Mouse (Mus musculus) forebrain, embryonic 11.5 days (tissue): Measurements from ENCODE around the gene Htr3b. TPM values are rescaled to one million over a fixed set of nuclear protein-coding genes. Genes with fewer than 3 reads are reported as not detected.

ENCODE experiments used
- ATAC-seq: fragments of 200-750 bp; cut with Nextera tagmentation; replicated peaks from 2 replicates; pipeline ENCODE4 v1.8.0; 2017; ENCODE audit warnings: moderate TSS enrichment; ENCODE audit not compliant: low FRiP score
- DNase-seq: peaks from one replicate; pipeline ENCODE4 v3.0.0-alpha.2; 2017; ENCODE audit warnings: low spot score
- H3K27ac ChIP-seq: fragments of 300-500 bp; sonication (generic); 2 replicates; pipeline ENCODE4 v1.5.1; 2014; ENCODE audit warnings: low read depth, low read length
- H3K27me3 ChIP-seq: fragments of 300-500 bp; sonication (generic); 2 replicates; pipeline ENCODE4 v1.6.1; 2014; ENCODE audit warnings: mild to moderate bottlenecking, low read length, mixed read lengths; ENCODE audit not compliant: control insufficient read depth, insufficient read depth
- H3K36me3 ChIP-seq: fragments of 300-500 bp; sonication (generic); 2 replicates; pipeline ENCODE4 v1.6.1; 2014; ENCODE audit warnings: mild to moderate bottlenecking, low read length, moderate library complexity, mixed read lengths; ENCODE audit not compliant: control insufficient read depth, insufficient read depth
- H3K4me1 ChIP-seq: fragments of 300-500 bp; sonication (generic); replicated peaks from 2 replicates; pipeline ENCODE4 v1.6.1; 2014; ENCODE audit warnings: low read length, mixed read lengths; ENCODE audit not compliant: control insufficient read depth, insufficient read depth
- H3K4me2 ChIP-seq: fragments of 300-500 bp; sonication (generic); 2 replicates; pipeline ENCODE4 v1.6.1; 2014; ENCODE audit warnings: low read depth, mild to moderate bottlenecking, low read length, moderate library complexity, mixed read lengths; ENCODE audit not compliant: severe bottlenecking
- H3K4me3 ChIP-seq: fragments of 300-500 bp; sonication (generic); 2 replicates; pipeline ENCODE4 v1.5.1; 2014; ENCODE audit warnings: low read depth, low read length
- H3K9ac ChIP-seq: fragments of 300-500 bp; sonication (generic); 2 replicates; pipeline ENCODE4 v1.6.1; 2014; ENCODE audit warnings: low read length
- H3K9me3 ChIP-seq: fragments of 300-500 bp; sonication (generic); 2 replicates; pipeline ENCODE4 v1.6.1; 2016; ENCODE audit warnings: low read length, mixed read lengths; ENCODE audit not compliant: control insufficient read depth
- WGBS: fragments of 180-500 bp; shearing (Covaris S2); extraction: QIAGEN DNeasy Blood & Tissue Kit; methylation state at CpG from one replicate; pipeline ENCODE4 v1.1.7; 2014; 5-methylcytosine and 5-hydroxymethylcytosine counted together
- polyA plus RNA-seq: library from polyadenylated mRNA; unstranded; fragments of >200 nt; fragmentation: Nextera tagmentation; extraction: Ambion mirVana; gene quantifications from 2 replicates; pipeline ENCODE4 v1.2.1, GENCODE M21; 2014

Gene Htr3b
- polyA plus RNA-seq, 1 experiment from 2014 or later = 0.25 TPM

DNA sequence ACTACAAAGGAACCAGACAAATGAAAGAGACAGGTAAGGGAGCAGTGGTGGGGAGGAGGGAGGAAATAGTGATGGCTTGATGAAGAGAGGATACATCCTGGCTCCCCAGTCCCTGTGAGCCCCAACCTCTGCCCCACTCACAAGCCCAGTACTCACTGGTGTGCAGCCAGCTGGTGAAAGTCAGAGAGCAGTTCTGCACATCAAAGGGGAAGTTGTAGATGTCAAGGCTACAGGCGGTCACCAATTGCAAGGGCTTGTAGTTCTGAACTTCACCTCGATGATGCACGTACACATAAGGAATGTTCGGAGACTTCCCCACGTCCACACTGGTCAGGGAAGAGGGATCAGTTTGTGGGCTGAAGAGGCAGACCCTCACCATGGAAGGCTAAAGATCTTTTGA lies 60.4 kb downstream of the Htr3b start:
- Histone ChIP-seq H3K36me3 (no peaks in the 10 kb centered on the region), H3K27ac (no peak overlapping the region), H3K4me2 (no peak overlapping the region), H3K9me3 (no peaks in the 10 kb centered on the region), H3K9ac (no peak overlapping the region), H3K27me3 (no peaks in the 10 kb centered on the region), H3K4me1 (no peaks in the 10 kb centered on the region), H3K4me3 (no peak overlapping the region)
- DNase-seq = no peak
- ATAC-seq = no peak
- 86% methylated on average over 5 of the region's 5 CpGs for WGBS

DNA sequence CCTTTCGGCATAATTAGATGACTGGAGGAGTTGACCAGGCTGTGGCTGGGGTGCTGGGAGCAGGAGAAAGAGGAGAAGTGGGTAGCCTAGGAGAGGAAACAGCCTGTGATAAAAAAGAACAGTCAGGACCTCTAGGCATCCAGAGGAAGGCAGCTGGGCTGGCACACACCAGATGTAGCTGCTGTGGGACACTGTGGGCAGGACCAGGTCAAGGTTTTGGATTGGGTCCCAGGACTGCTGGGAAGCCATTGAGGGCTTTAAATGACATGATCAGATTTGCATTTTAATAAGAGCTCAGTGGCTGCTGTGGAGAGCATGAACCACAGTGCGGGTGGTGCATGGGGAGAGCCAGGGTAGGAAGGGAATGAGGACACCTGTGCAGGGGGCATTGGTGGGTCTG lies 61.0 kb downstream of the Htr3b start:
- Histone ChIP-seq H3K27ac (no peak overlapping the region), H3K9me3 (no peaks in the 10 kb centered on the region), H3K27me3 (no peaks in the 10 kb centered on the region), H3K36me3 (no peaks in the 10 kb centered on the region), H3K9ac (no peak overlapping the region), H3K4me3 (no peak overlapping the region), H3K4me1 (no peaks in the 10 kb centered on the region), H3K4me2 (no peak overlapping the region)
- no peak for DNase-seq
- WGBS = 70% methylated on average over 2 of the region's 2 CpGs
- no peak for ATAC-seq

DNA sequence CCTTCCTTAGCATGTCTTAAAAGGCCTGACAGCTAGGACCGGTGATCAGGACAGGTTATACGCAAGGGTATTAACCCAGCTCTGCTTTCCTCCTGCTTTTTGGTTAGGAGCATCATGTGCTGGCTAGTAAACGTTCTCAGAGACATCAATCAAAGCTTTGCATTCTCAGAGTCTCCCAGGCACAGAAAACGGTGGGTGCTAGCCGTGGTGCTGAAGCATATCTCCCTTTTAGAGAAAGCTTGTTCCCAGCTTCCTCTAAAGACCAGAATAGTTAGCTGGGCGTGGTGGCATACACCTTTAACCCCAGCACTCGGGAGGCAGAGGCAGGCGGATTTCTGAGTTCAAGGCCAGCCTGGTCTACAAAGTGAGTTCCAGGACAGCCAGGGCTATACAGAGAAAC lies 66.2 kb downstream of the Htr3b start:
- Histone ChIP-seq H3K9ac (no peak overlapping the region), H3K27me3 (no peaks in the 10 kb centered on the region; the same call in 1 of the 2 replicates), H3K4me2 (no peak overlapping the region), H3K9me3 (no peaks in the 10 kb centered on the region), H3K4me1 (peaks cover 18% of the 10 kb centered on the region), H3K36me3 (no peaks in the 10 kb centered on the region), H3K4me3 (no peak overlapping the region), H3K27ac (no peak overlapping the region)
- DNase-seq (peak; percentile 69), ATAC-seq (no peak)
- 40% methylated on average over 8 of the region's 8 CpGs for WGBS

DNA sequence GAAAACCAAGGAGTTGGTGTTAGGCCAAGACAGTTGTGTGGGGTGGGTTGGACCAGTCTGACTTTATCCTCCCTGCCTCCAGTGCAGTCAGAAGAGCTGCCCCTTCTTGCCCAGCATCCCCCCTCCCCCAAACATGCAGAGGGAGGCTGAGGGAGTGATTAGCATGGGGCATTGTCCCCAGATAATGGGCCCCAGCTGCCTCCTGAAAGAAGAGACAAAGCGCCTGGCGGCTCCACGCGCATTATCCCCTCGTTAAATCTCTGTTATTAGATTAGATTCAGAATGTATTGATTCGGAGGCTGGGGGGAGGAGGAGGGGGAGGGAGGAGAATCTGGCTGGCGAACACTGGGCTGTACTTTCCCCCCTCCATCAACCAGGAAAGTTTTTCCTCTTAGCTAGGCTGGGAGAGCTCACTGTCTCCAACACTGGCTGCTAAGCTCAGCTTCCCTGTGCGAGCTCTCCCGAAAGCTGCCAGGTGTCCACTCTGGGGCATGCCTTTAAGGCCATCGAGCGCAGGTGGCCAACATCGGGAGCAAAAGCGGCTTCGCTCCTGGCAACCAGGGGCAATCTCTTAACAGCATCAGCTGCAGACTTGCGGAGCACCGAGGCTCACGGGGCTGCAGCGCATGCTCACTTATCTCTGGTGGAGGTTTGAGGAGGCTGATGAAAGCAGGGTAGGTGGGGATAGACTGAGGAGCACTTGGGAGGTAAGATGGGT lies 68.8 kb downstream of the Htr3b start:
- H3K4me1 ChIP-seq = peaks cover 18% of the 10 kb centered on the region
- H3K4me2 ChIP-seq = peak overlapping the region; percentile 52
- ATAC-seq = peak; percentile 89
- no peaks in the 10 kb centered on the region for H3K9me3 ChIP-seq
- no peaks in the 10 kb centered on the region; the same call in 1 of the 2 replicates for H3K27me3 ChIP-seq
- peak overlapping the region; percentile 11; the same call in 1 of the 2 replicates for H3K4me3 ChIP-seq
- DNase-seq = peak; percentile 83
- 2% methylated on average over 18 of the region's 18 CpGs for WGBS
- peak overlapping the region; percentile 42 for H3K9ac ChIP-seq
- H3K27ac ChIP-seq = peak overlapping the region; percentile 44; the same call in 1 of the 2 replicates
- no peaks in the 10 kb centered on the region for H3K36me3 ChIP-seq

DNA sequence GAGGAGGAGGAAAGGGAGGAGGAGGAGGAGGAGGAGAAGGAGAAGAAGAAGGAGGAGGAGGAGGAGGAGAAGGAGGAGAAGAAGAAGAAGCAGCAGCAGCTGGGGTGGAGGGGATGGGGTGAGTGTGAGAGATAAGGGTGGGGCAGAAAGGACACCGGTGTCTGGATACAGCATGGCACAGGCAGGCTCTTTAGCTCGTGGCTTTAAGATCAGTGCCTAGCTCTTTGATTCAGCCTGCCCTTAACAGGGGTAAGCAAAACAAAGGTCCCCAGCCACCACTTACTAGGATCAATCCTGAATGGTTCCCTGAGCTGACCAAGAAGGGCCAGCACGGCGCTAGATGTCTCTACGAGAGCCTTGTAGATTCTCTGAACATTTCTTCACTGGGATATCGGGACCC lies 70.0 kb downstream of the Htr3b start:
- H3K4me1 ChIP-seq = peaks cover 18% of the 10 kb centered on the region
- no peak overlapping the region for H3K27ac ChIP-seq
- ATAC-seq (no peak), DNase-seq (no peak)
- 44% methylated on average over 6 of the region's 6 CpGs for WGBS
- H3K27me3 ChIP-seq = no peaks in the 10 kb centered on the region; the same call in 1 of the 2 replicates
- H3K9ac ChIP-seq = no peak overlapping the region
- H3K9me3 ChIP-seq = no peaks in the 10 kb centered on the region
- H3K4me3 ChIP-seq = no peak overlapping the region
- no peaks in the 10 kb centered on the region for H3K36me3 ChIP-seq
- H3K4me2 ChIP-seq = no peak overlapping the region

DNA sequence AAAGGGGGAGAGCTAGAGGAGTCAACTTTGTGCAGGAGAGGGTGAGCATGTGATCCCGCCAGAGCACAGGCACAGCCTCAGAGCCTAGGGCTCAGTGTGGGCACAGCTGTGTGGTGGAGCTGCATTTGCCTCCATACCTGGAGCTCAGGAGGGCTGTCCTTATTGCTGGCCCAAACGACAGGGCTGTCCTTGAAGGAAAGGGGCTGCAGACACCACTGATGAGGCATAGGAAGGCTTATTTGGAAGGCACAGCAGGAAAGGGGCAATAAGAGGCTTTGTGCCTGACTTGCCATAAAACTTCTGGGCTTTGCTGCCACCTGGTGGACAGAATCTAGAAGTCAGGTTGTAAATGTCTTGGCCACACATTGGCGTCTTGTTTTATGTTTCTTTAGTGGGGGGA lies 70.8 kb downstream of the Htr3b start:
- no peak overlapping the region; the same call in 1 of the 2 replicates for H3K27ac ChIP-seq
- 0 out of 2 replicates have a peak, but pooled peaks have one; percentile 47 for ATAC-seq
- WGBS = 33% methylated on average over 3 of the region's 3 CpGs

DNA sequence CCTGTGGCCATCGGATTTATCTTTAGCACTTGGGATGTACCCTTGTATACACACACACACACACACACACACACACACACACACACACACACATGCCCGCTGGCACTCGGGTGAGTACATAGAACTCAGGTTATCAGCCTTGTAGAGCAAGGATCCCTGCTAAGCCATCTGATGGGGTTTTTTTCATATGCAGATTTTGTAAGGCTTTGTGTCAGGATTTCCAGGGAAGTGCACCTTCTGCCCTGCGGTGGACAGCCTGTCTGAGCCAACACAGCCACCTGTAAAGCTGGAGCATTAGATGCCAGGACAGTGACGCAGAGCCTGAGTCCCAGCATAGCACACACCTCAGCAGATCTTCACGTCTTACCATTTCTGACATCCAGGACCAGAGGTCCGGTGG lies 75.7 kb downstream of the Htr3b start:
- Histone ChIP-seq H3K4me1 (peaks cover 3% of the 10 kb centered on the region; the same call in 1 of the 2 replicates), H3K9me3 (no peaks in the 10 kb centered on the region), H3K27ac (no peak overlapping the region), H3K27me3 (no peaks in the 10 kb centered on the region), H3K4me3 (no peak overlapping the region), H3K36me3 (no peaks in the 10 kb centered on the region), H3K4me2 (no peak overlapping the region), H3K9ac (no peak overlapping the region)
- DNase-seq = no peak
- whole genome bisulfite sequencing = 75% methylated on average over 7 of the region's 7 CpGs
- no peak for ATAC-seq

More for the DNA sequence above, 70.8 kb downstream of the Htr3b start:
- DNase-seq = peak; percentile 88
- peaks cover 18% of the 10 kb centered on the region for H3K4me1 ChIP-seq
- H3K27me3 ChIP-seq = no peaks in the 10 kb centered on the region; the same call in 1 of the 2 replicates
- H3K4me3 ChIP-seq = no peak overlapping the region
- no peak overlapping the region for H3K4me2 ChIP-seq
- H3K9me3 ChIP-seq = no peaks in the 10 kb centered on the region
- no peaks in the 10 kb centered on the region for H3K36me3 ChIP-seq
- no peak overlapping the region for H3K9ac ChIP-seq
